Comparison of ENCODE assay signal across 14 mouse cellular contexts in the genomic region with DNA sequence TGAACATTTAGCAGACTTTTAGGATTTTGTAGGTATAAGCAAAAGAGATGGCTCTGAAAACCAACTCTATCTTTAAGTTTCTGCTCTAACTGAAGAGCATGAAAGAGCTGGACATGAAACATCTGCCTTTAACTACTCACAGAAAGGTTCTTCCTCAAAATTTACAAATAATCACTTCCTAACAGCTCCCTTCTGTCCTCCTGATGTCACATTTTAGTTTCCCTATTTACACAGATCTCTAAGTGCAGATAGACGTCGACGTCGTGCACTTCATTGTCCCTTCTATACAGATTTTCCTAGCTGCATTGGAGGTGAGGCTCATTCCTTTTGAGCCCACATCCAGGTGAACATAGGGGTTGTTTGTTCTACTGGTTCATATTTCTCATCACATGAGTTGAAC.
DNase-seq lines count a peak whose midpoint lies in the region; ATAC-seq lines count a peak whose summit lies in the region.
"Had no signal": no experiment of that assay in that cellular context is flagged by ENCODE, and none has a peak within 500 bp of the region (broad histone marks: within the 10 kb centered on the region; RNA-seq: fewer than 3 reads in every experiment).

No protein-coding gene starts in this region.

- H3K9me3 ChIP-seq in heart, embryonic 16.5 days (replicated peaks; ENCODE audit: control insufficient read depth, low read length), result no peaks in the 10 kb centered on the region
- H3K9me3 ChIP-seq in lung, embryonic 16.5 days (ENCODE audit: control insufficient read depth, low read length), result no peaks in the 10 kb centered on the region
- no peaks in the 10 kb centered on the region for H3K9me3 ChIP-seq in midbrain, embryonic 14.5 days (ENCODE audit: control insufficient read depth, low read length)
- H3K9me3 ChIP-seq: embryonic facial prominence, embryonic 12.5 days; forebrain, embryonic 13.5 days had no signal

- H3K36me3 ChIP-seq in heart, embryonic 16.5 days (ENCODE audit: control insufficient read depth, insufficient read depth), result no peaks in the 10 kb centered on the region
- no peaks in the 10 kb centered on the region for H3K36me3 ChIP-seq in lung, embryonic 16.5 days (ENCODE audit: control insufficient read depth, insufficient read depth, low read length)
- no peaks in the 10 kb centered on the region for H3K36me3 ChIP-seq in midbrain, embryonic 14.5 days (ENCODE audit: control insufficient read depth, insufficient read depth, low read length)
- H3K36me3 ChIP-seq: embryonic facial prominence, embryonic 12.5 days had no signal

- peak overlapping the region; percentile 71 for H3K27ac ChIP-seq in heart, embryonic 16.5 days (ENCODE audit: low read length)
- H3K27ac ChIP-seq in lung, embryonic 16.5 days (ENCODE audit: low read length), result peak overlapping the region; percentile 17; the same call in 1 of the 2 replicates
- no peak overlapping the region for H3K27ac ChIP-seq in midbrain, embryonic 14.5 days (replicated peaks; ENCODE audit: low read depth, low read length)
- H3K27ac ChIP-seq: embryonic facial prominence, embryonic 12.5 days; forebrain, embryonic 13.5 days had no signal

- H3K4me3 ChIP-seq in heart, embryonic 16.5 days (ENCODE audit: low read length), result no peak overlapping the region
- no peak overlapping the region for H3K4me3 ChIP-seq in lung, embryonic 16.5 days (ENCODE audit: low read length)
- H3K4me3 ChIP-seq in midbrain, embryonic 14.5 days (replicated peaks; ENCODE audit: low read depth, low read length), result no peak overlapping the region
- H3K4me3 ChIP-seq: embryonic facial prominence, embryonic 12.5 days; forebrain, embryonic 13.5 days had no signal

- peak overlapping the region; percentile 20; the same call in 1 of the 2 replicates for H3K4me2 ChIP-seq in heart, embryonic 16.5 days (ENCODE audit: low read depth, low read length)
- no peak overlapping the region for H3K4me2 ChIP-seq in lung, embryonic 16.5 days (ENCODE audit: low read depth, low read length)
- H3K4me2 ChIP-seq in midbrain, embryonic 14.5 days (ENCODE audit: low read length), result no peak overlapping the region
- H3K4me2 ChIP-seq: embryonic facial prominence, embryonic 12.5 days; forebrain, embryonic 13.5 days had no signal

- DNase-seq in heart, adult 18-20 months, result no peak
- DNase-seq in lung, postnatal 4 days, result no peak
- no peak for DNase-seq in layer of hippocampus, adult 18-20 months (ENCODE audit: low spot score in 2 of 2)
- DNase-seq in midbrain, embryonic 14.5 days, result no peak
- DNase-seq: adrenal gland, postnatal 14 days; cerebellum, adult 11 months; lung, adult 2 months had no signal

- H3K4me1 ChIP-seq in heart, embryonic 16.5 days (ENCODE audit: control insufficient read depth, insufficient read depth, low read length), result peaks cover 16% of the 10 kb centered on the region
- H3K4me1 ChIP-seq in lung, embryonic 16.5 days (replicated peaks; ENCODE audit: control insufficient read depth, insufficient read depth, low read length), result peaks cover 7% of the 10 kb centered on the region; the same call in 1 of the 2 replicates
- H3K4me1 ChIP-seq in midbrain, embryonic 14.5 days (ENCODE audit: control insufficient read depth, insufficient read depth, low read length), result no peaks in the 10 kb centered on the region
- H3K4me1 ChIP-seq: embryonic facial prominence, embryonic 12.5 days; forebrain, embryonic 13.5 days had no signal

- no peak for ATAC-seq in heart, embryonic 16.5 days (replicated peaks; ENCODE audit: extremely low read depth, insufficient read depth, low FRiP score)
- ATAC-seq in lung, embryonic 16.5 days (ENCODE audit: low read depth), result no peak
- ATAC-seq in hematopoietic stem cell, adult 5-6 weeks (replicated peaks in 1 of 2; ENCODE audit: insufficient read depth in 1 of 2, low FRiP score in 2 of 2, low TSS enrichment in 1 of 2, low read depth in 1 of 2, poor library complexity in 2 of 2, severe bottlenecking in 2 of 2), result peak; percentile 69 to 77
- 0 out of 2 replicates have a peak, but pooled peaks have one; percentile 10 for ATAC-seq in megakaryocyte-erythroid progenitor cell, adult 5-6 weeks (replicated peaks; ENCODE audit: low FRiP score, low TSS enrichment, poor library complexity, severe bottlenecking)
- no peak for ATAC-seq in midbrain, embryonic 14.5 days (ENCODE audit: low FRiP score, low TSS enrichment)
- ATAC-seq: forebrain, embryonic 13.5 days had no signal

- no peaks in the 10 kb centered on the region for H3K27me3 ChIP-seq in heart, embryonic 16.5 days (ENCODE audit: control insufficient read depth, insufficient read depth, low read length)
- no peaks in the 10 kb centered on the region for H3K27me3 ChIP-seq in lung, embryonic 16.5 days (ENCODE audit: control insufficient read depth, insufficient read depth, low read depth, low read length)
- no peaks in the 10 kb centered on the region for H3K27me3 ChIP-seq in midbrain, embryonic 14.5 days (ENCODE audit: control insufficient read depth, insufficient read depth, low read length)
- H3K27me3 ChIP-seq: CH12.LX; embryonic facial prominence, embryonic 12.5 days; forebrain, embryonic 13.5 days had no signal

- 44% methylated on average over 4 of the region's 4 CpGs for WGBS in heart, embryonic 16.5 days
- WGBS in lung, embryonic 16.5 days, result 35% methylated on average over 4 of the region's 4 CpGs
- WGBS in midbrain, embryonic 14.5 days, result 93% methylated on average over 4 of the region's 4 CpGs

- peak overlapping the region; percentile 12; the same call in 1 of the 2 replicates for H3K9ac ChIP-seq in heart, embryonic 16.5 days (ENCODE audit: low read length)
- H3K9ac ChIP-seq in lung, embryonic 16.5 days (ENCODE audit: low read length), result no peak overlapping the region
- H3K9ac ChIP-seq in midbrain, embryonic 14.5 days (replicated peaks; ENCODE audit: low read length), result no peak overlapping the region
- H3K9ac ChIP-seq: embryonic facial prominence, embryonic 12.5 days; forebrain, embryonic 13.5 days had no signal

Comparison
In these comparisons a context has a peak if more than half of its experiments do, and no peak if none do; other contexts are left out.
1. ATAC-seq: peak in hematopoietic stem cell, adult 5-6 weeks (2 of 2) and megakaryocyte-erythroid progenitor cell, adult 5-6 weeks (single experiment); none in heart, embryonic 16.5 days (single experiment), lung, embryonic 16.5 days (single experiment) and midbrain, embryonic 14.5 days (single experiment).